ENCODE assay signal across 8 mouse cellular contexts in the genomic region with DNA sequence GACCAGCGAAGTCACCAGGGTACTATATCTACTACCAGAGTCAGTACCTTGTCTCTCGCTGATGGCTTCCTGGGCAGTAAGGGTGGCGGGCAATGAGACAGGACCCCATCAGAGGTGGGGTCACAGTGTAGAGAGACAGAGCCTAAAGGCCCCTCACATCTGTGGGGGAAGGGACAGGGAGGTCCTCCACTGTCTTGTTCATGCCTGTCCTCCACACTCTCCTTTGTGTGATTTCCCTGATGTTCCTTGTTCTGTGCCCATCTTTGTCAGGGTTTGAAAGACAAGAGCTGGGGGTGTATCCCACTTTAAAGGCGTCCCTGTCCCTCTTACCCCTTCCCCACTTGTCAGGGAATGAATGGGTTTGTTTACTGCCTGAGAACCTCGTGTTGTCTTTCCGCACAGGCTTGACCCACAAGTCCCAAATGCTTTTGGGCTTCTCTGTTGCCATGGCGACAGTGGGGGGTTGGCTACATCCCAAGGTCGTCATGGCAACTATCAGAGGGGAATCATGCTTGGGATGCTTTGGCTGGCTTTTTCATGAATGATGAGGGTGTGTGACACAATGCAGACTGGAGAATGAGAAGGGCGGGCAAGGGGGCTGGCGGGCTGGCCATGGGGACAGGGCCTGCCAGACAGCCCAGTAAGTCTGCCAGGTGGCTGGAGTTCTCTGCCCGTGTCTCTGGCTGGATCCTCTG. TPM values are rescaled to one million over a fixed set of nuclear protein-coding genes. Genes with fewer than 3 reads are reported as not detected.
DNase-seq lines count a peak whose midpoint lies in the region; ATAC-seq lines count a peak whose summit lies in the region.

No protein-coding gene starts in this region.

- peak overlapping the region; percentile 59 for H3K4me2 ChIP-seq in forebrain, embryonic 12.5 days
- peak overlapping the region; percentile 67 for H3K4me2 ChIP-seq in heart, embryonic 15.5 days
- peak overlapping the region; percentile 32; the same call in 1 of the 2 replicates for H3K4me2 ChIP-seq in liver, embryonic 11.5 days
- H3K4me2 ChIP-seq in neural tube, embryonic 14.5 days (ENCODE audit: low read depth, low read length) = peak overlapping the region; percentile 60

- H3K9ac ChIP-seq in forebrain, embryonic 12.5 days = peak overlapping the region; percentile 49
- H3K9ac ChIP-seq in heart, embryonic 15.5 days = peak overlapping the region; percentile 46
- H3K9ac ChIP-seq in liver, embryonic 11.5 days (ENCODE audit: low read depth, low read length) = no peak overlapping the region
- H3K9ac ChIP-seq in neural tube, embryonic 14.5 days (replicated peaks; ENCODE audit: low read depth, low read length) = peak overlapping the region; percentile 54

- 17% methylated on average over 11 of the region's 11 CpGs for WGBS in forebrain, embryonic 12.5 days
- 21% methylated on average over 11 of the region's 11 CpGs for WGBS in heart, embryonic 15.5 days
- WGBS in liver, embryonic 11.5 days = 62% methylated on average over 11 of the region's 11 CpGs
- 12% methylated on average over 11 of the region's 11 CpGs for WGBS in neural tube, embryonic 14.5 days

- no peaks in the 10 kb centered on the region for H3K27me3 ChIP-seq in erythroblast, embryonic 14.5 days (ENCODE audit: control insufficient read depth)
- peaks cover 10% of the 10 kb centered on the region; the same call in 1 of the 2 replicates for H3K27me3 ChIP-seq in forebrain, embryonic 12.5 days
- no peaks in the 10 kb centered on the region for H3K27me3 ChIP-seq in heart, embryonic 15.5 days
- H3K27me3 ChIP-seq in liver, embryonic 11.5 days (replicated peaks; ENCODE audit: control insufficient read depth, insufficient read depth, low read length) = no peaks in the 10 kb centered on the region
- H3K27me3 ChIP-seq in neural tube, embryonic 14.5 days (ENCODE audit: control insufficient read depth, insufficient read depth, low read length) = no peaks in the 10 kb centered on the region

- peaks cover 95% of the 10 kb centered on the region for H3K4me1 ChIP-seq in erythroblast, embryonic 14.5 days (ENCODE audit: control insufficient read depth)
- peaks cover 41% of the 10 kb centered on the region for H3K4me1 ChIP-seq in forebrain, embryonic 12.5 days
- peaks cover 76% of the 10 kb centered on the region for H3K4me1 ChIP-seq in heart, embryonic 15.5 days (replicated peaks)
- H3K4me1 ChIP-seq in liver, embryonic 11.5 days (replicated peaks; ENCODE audit: control insufficient read depth, insufficient read depth, low read length) = peaks cover 58% of the 10 kb centered on the region
- peaks cover 38% of the 10 kb centered on the region for H3K4me1 ChIP-seq in neural tube, embryonic 14.5 days (ENCODE audit: control insufficient read depth, insufficient read depth, low read length)

- peak overlapping the region; percentile 7 for H3K4me3 ChIP-seq in erythroblast, embryonic 14.5 days (replicated peaks)
- H3K4me3 ChIP-seq in forebrain, embryonic 12.5 days (replicated peaks) = peak overlapping the region; percentile 32
- H3K4me3 ChIP-seq in heart, embryonic 15.5 days = peak overlapping the region; percentile 36
- no peak overlapping the region for H3K4me3 ChIP-seq in liver, embryonic 11.5 days (ENCODE audit: low read depth, low read length)
- peak overlapping the region; percentile 29 for H3K4me3 ChIP-seq in neural tube, embryonic 14.5 days (ENCODE audit: low read depth, low read length)

- peaks cover 100% of the 10 kb centered on the region for H3K36me3 ChIP-seq in erythroblast, embryonic 14.5 days (ENCODE audit: control insufficient read depth)
- H3K36me3 ChIP-seq in forebrain, embryonic 12.5 days (replicated peaks) = peaks cover 12% of the 10 kb centered on the region
- peaks cover 33% of the 10 kb centered on the region for H3K36me3 ChIP-seq in heart, embryonic 15.5 days
- peaks cover 31% of the 10 kb centered on the region for H3K36me3 ChIP-seq in liver, embryonic 11.5 days (ENCODE audit: control insufficient read depth, insufficient read depth, low read length)
- H3K36me3 ChIP-seq in neural tube, embryonic 14.5 days (ENCODE audit: control insufficient read depth, insufficient read depth, low read length) = 0 out of 2 replicates have a peak, but pooled peaks cover 3% of the 10 kb centered on the region

- no peak for ATAC-seq in erythroblast, adult 5-6 weeks (replicated peaks; ENCODE audit: low FRiP score, poor library complexity, severe bottlenecking)
- ATAC-seq in forebrain, embryonic 12.5 days (ENCODE audit: low FRiP score) = peak; percentile 92
- peak; percentile 56 for ATAC-seq in heart, embryonic 15.5 days (replicated peaks; ENCODE audit: insufficient number of reproducible peaks, insufficient read depth, low FRiP score, low read depth)
- ATAC-seq in liver, embryonic 11.5 days (replicated peaks; ENCODE audit: low FRiP score) = no peak
- ATAC-seq in neural tube, embryonic 14.5 days (ENCODE audit: low read depth) = peak; percentile 87

- H3K27ac ChIP-seq in forebrain, embryonic 12.5 days = peak overlapping the region; percentile 95
- peak overlapping the region; percentile 94 for H3K27ac ChIP-seq in heart, embryonic 15.5 days
- peak overlapping the region; percentile 53; the same call in 1 of the 2 replicates for H3K27ac ChIP-seq in liver, embryonic 11.5 days (ENCODE audit: low read depth, low read length)
- peak overlapping the region; percentile 91 for H3K27ac ChIP-seq in neural tube, embryonic 14.5 days (ENCODE audit: low read depth, low read length)

- no peaks in the 10 kb centered on the region for H3K9me3 ChIP-seq in erythroblast, embryonic 14.5 days (ENCODE audit: control insufficient read depth, low read length)
- no peaks in the 10 kb centered on the region for H3K9me3 ChIP-seq in forebrain, embryonic 12.5 days
- no peaks in the 10 kb centered on the region for H3K9me3 ChIP-seq in heart, embryonic 15.5 days (replicated peaks)
- H3K9me3 ChIP-seq in liver, embryonic 11.5 days (ENCODE audit: control insufficient read depth, low read length) = no peaks in the 10 kb centered on the region
- H3K9me3 ChIP-seq in neural tube, embryonic 14.5 days (ENCODE audit: control insufficient read depth, low read length) = no peaks in the 10 kb centered on the region

- DNase-seq in kidney, postnatal 25 days = peak; percentile 88
- DNase-seq in liver, embryonic 11.5 days (ENCODE audit: low spot score) = no peak
- peak; percentile 86 for DNase-seq in urinary bladder, postnatal 14 days (ENCODE audit: low spot score)

RNA-seq across cellular contexts. Expression of a gene that starts 6.3 kb away (rescaled TPM):
- 20.0 and 22.5 TPM in 2 replicates for polyA plus RNA-seq in erythroblast, embryonic 14.5 days (2012)
- 72.4 and 83.0 TPM in 2 replicates for total RNA-seq in erythroblast, adult 5-6 weeks (2015; ENCODE audit: low replicate concordance)
- total RNA-seq in erythroblast, adult 5-6 weeks (2017; ENCODE audit: low replicate concordance) = 147 and 218 TPM in 2 replicates
- polyA plus RNA-seq in forebrain, embryonic 12.5 days (2016; fragmentation: Nextera tagmentation; extraction: Ambion mirVana) = 11.4 and 12.0 TPM in 2 replicates
- 19.1 and 23.0 TPM in 2 replicates for polyA plus RNA-seq in heart, embryonic 15.5 days (2015; fragmentation: Nextera tagmentation; extraction: Ambion mirVana)
- polyA plus RNA-seq in liver, embryonic 11.5 days (2014; fragmentation: Nextera tagmentation; extraction: Ambion mirVana) = 30.4 and 35.1 TPM in 2 replicates
- 5.7 and 8.9 TPM in 2 replicates for polyA plus RNA-seq in neural tube, embryonic 14.5 days (2014; fragmentation: Nextera tagmentation; extraction: Ambion mirVana)

RNA-seq across cellular contexts. Expression of a gene that starts 22.1 kb away (rescaled TPM):
- polyA plus RNA-seq in erythroblast, embryonic 14.5 days (2012) = 36.6 and 77.7 TPM in 2 replicates
- not detected in 2 replicates for total RNA-seq in erythroblast, adult 5-6 weeks (2015; ENCODE audit: low replicate concordance)
- 0.14 TPM in 1 of 2 replicates, not detected in the other for total RNA-seq in erythroblast, adult 5-6 weeks (2017; ENCODE audit: low replicate concordance)
- polyA plus RNA-seq in forebrain, embryonic 12.5 days (2016; fragmentation: Nextera tagmentation; extraction: Ambion mirVana) = 0.54 and 0.85 TPM in 2 replicates
- polyA plus RNA-seq in heart, embryonic 15.5 days (2015; fragmentation: Nextera tagmentation; extraction: Ambion mirVana) = 0.18 and 1.9 TPM in 2 replicates
- polyA plus RNA-seq in liver, embryonic 11.5 days (2014; fragmentation: Nextera tagmentation; extraction: Ambion mirVana) = 2.3 and 2.7 TPM in 2 replicates
- 0.23 TPM in 1 of 2 replicates, not detected in the other for polyA plus RNA-seq in neural tube, embryonic 14.5 days (2014; fragmentation: Nextera tagmentation; extraction: Ambion mirVana)

RNA-seq across cellular contexts. Expression of a gene that starts 22.1 kb away (rescaled TPM):
- polyA plus RNA-seq in erythroblast, embryonic 14.5 days (2012) = 12.9 and 18.1 TPM in 2 replicates
- 21.3 and 30.7 TPM in 2 replicates for total RNA-seq in erythroblast, adult 5-6 weeks (2015; ENCODE audit: low replicate concordance)
- 10.9 and 28.0 TPM in 2 replicates for total RNA-seq in erythroblast, adult 5-6 weeks (2017; ENCODE audit: low replicate concordance)
- 37.7 and 40.8 TPM in 2 replicates for polyA plus RNA-seq in forebrain, embryonic 12.5 days (2016; fragmentation: Nextera tagmentation; extraction: Ambion mirVana)
- 12.6 and 20.6 TPM in 2 replicates for polyA plus RNA-seq in heart, embryonic 15.5 days (2015; fragmentation: Nextera tagmentation; extraction: Ambion mirVana)
- polyA plus RNA-seq in liver, embryonic 11.5 days (2014; fragmentation: Nextera tagmentation; extraction: Ambion mirVana) = 34.9 TPM in 2 replicates
- polyA plus RNA-seq in neural tube, embryonic 14.5 days (2014; fragmentation: Nextera tagmentation; extraction: Ambion mirVana) = 35.4 and 39.6 TPM in 2 replicates

RNA-seq across cellular contexts. Expression of a gene that starts 28.6 kb away (rescaled TPM):
- polyA plus RNA-seq in erythroblast, embryonic 14.5 days (2012) = not detected in 2 replicates
- not detected in 2 replicates for total RNA-seq in erythroblast, adult 5-6 weeks (2015; ENCODE audit: low replicate concordance)
- not detected in 2 replicates for total RNA-seq in erythroblast, adult 5-6 weeks (2017; ENCODE audit: low replicate concordance)
- 0.76 TPM in 1 of 2 replicates, not detected in the other for polyA plus RNA-seq in forebrain, embryonic 12.5 days (2016; fragmentation: Nextera tagmentation; extraction: Ambion mirVana)
- not detected in 2 replicates for polyA plus RNA-seq in heart, embryonic 15.5 days (2015; fragmentation: Nextera tagmentation; extraction: Ambion mirVana)
- polyA plus RNA-seq in liver, embryonic 11.5 days (2014; fragmentation: Nextera tagmentation; extraction: Ambion mirVana) = not detected in 2 replicates
- not detected in 2 replicates for polyA plus RNA-seq in neural tube, embryonic 14.5 days (2014; fragmentation: Nextera tagmentation; extraction: Ambion mirVana)

RNA-seq across cellular contexts. Expression of a gene that starts 29.1 kb away (rescaled TPM):
- polyA plus RNA-seq in erythroblast, embryonic 14.5 days (2012) = 2.7 TPM in 2 replicates
- 4.0 and 6.0 TPM in 2 replicates for total RNA-seq in erythroblast, adult 5-6 weeks (2015; ENCODE audit: low replicate concordance)
- 4.3 and 6.1 TPM in 2 replicates for total RNA-seq in erythroblast, adult 5-6 weeks (2017; ENCODE audit: low replicate concordance)
- 72.5 and 75.8 TPM in 2 replicates for polyA plus RNA-seq in forebrain, embryonic 12.5 days (2016; fragmentation: Nextera tagmentation; extraction: Ambion mirVana)
- 33.2 and 39.2 TPM in 2 replicates for polyA plus RNA-seq in heart, embryonic 15.5 days (2015; fragmentation: Nextera tagmentation; extraction: Ambion mirVana)
- 112 and 124 TPM in 2 replicates for polyA plus RNA-seq in liver, embryonic 11.5 days (2014; fragmentation: Nextera tagmentation; extraction: Ambion mirVana)
- polyA plus RNA-seq in neural tube, embryonic 14.5 days (2014; fragmentation: Nextera tagmentation; extraction: Ambion mirVana) = 71.1 TPM in 2 replicates

Comparison
In these comparisons a context has a peak if more than half of its experiments do, and no peak if none do; other contexts are left out.
1. ATAC-seq: peak in forebrain, embryonic 12.5 days (single experiment), heart, embryonic 15.5 days (single experiment) and neural tube, embryonic 14.5 days (single experiment); none in erythroblast, adult 5-6 weeks (single experiment) and liver, embryonic 11.5 days (single experiment).
2. RNA of a gene that starts 22.1 kb away (polyA plus RNA-seq): 36.6 to 77.7 TPM in erythroblast, embryonic 14.5 days; 2.3 to 2.7 TPM in liver, embryonic 11.5 days, 0.54 to 0.85 TPM in forebrain, embryonic 12.5 days, 0.23 TPM in neural tube, embryonic 14.5 days and 0.18 to 1.9 TPM in heart, embryonic 15.5 days; every median in the first group is over 10 times any median in the second.
3. Peak in every context shown above with its lines, with median percentiles within 50 percentile points of each other: H3K27ac ChIP-seq and H3K4me2 ChIP-seq.